Mouse (Mus musculus) bone marrow macrophage, adult 2 months (primary cell): Measurements from ENCODE around the gene Fgfr2. TPM values are rescaled to one million over a fixed set of nuclear protein-coding genes. Genes with fewer than 3 reads are reported as not detected.
"Not testable (repeated sequence)": the region's sequence is repeated elsewhere in the genome, so short reads cannot be mapped to it uniquely, and the experiment has no call there.

Experiments
- H3K27ac ChIP-seq: 2 replicates; pipeline ENCODE4 v1.5.1; 2012; ENCODE audit warnings: low read depth, low read length; ENCODE audit not compliant: insufficient read depth
- H3K4me1 ChIP-seq: 2 replicates; pipeline ENCODE4 v1.6.1; 2012; ENCODE audit warnings: low read length; ENCODE audit not compliant: control insufficient read depth, insufficient read depth
- H3K4me3 ChIP-seq: 2 replicates; pipeline ENCODE4 v1.5.1; 2012; ENCODE audit warnings: mild to moderate bottlenecking, low read length, moderate library complexity; ENCODE audit not compliant: insufficient read depth
- CTCF ChIP-seq: IDR thresholded peaks from 2 replicates; pipeline ENCODE4 v1.5.1; 2012; ENCODE audit warnings: low read depth, mild to moderate bottlenecking, low read length, moderate library complexity
- POLR2A ChIP-seq: IDR thresholded peaks from 2 replicates; pipeline ENCODE4 v1.6.1; 2012; ENCODE audit warnings: mild to moderate bottlenecking, low read depth, low read length, borderline replicate concordance
- polyA plus RNA-seq: library from polyadenylated mRNA; stranded (reverse); fragments of >200 nt; gene quantifications from 2 replicates; pipeline ENCODE4 v1.2.4, GENCODE M21; 2012; ENCODE audit not compliant: missing spikeins, insufficient read depth, insufficient read length

Gene Fgfr2
- polyA plus RNA-seq, 1 experiment: 0.27 TPM

GRCm38 (mm10) chr7:130454226-130454625, 2668.9 kb downstream of the Fgfr2 start:
- Histone ChIP-seq H3K27ac (no peak overlapping the region), H3K4me1 (no peaks in the 10 kb centered on the region), H3K4me3 (no peak overlapping the region)
- TF ChIP-seq POLR2A: no peak
- no peak for TF ChIP-seq CTCF

DNA sequence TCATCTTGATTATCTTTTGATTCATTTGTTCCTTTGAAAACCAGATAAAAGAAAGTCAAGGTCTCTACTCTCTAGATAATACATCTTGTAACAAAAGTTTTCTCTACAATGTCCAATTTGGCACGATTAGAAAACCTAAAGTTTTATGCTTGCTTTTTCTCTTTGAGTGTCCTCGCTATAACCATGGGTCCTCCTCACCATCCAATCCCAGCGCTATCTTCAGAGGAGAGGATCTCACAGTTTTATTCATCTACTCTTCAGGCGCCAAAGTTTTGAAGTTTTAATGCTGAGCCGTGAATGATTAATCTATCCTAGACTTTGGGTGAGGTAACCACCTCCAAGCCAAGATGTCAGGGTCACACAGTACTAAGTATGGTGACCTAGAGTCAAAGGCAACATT, 2687.4 kb downstream of the Fgfr2 start:
- TF ChIP-seq POLR2A (no peak), CTCF (no peak)
- H3K4me3 ChIP-seq: no peak overlapping the region
- no peak overlapping the region for H3K27ac ChIP-seq
- H3K4me1 ChIP-seq: peaks cover 17% of the 10 kb centered on the region

DNA sequence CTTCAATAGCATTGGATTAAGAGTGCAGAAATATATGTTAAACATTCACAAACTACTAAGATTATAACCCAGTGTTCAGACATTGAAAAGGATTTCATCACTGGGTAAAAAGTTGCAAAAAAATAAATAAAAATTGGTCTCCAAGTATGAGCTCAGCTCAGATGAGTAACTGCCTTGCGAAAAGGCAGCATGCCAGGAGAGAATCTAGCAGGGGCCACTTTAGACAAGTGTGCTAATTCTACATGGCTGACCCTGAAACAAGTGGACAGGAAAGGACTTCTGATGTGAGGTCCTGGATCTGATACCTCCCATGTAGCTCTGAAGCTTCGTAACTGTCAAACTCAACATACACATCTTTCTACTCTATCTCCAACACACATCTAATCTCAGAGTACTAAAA, 2691.0 kb downstream of the Fgfr2 start:
- Histone ChIP-seq H3K4me3 (no peak overlapping the region), H3K4me1 (peaks cover 17% of the 10 kb centered on the region), H3K27ac (no peak overlapping the region)
- TF ChIP-seq POLR2A: no peak
- TF ChIP-seq CTCF: no peak

- TF ChIP-seq POLR2A: no peak
- no peak for TF ChIP-seq CTCF
- no peak overlapping the region for H3K27ac ChIP-seq
- no peak overlapping the region for H3K4me3 ChIP-seq
- H3K4me1 ChIP-seq: no peaks in the 10 kb centered on the region
Measured at GRCm38 (mm10) chr7:130426586-130426985, 2696.6 kb downstream of the Fgfr2 start.

- H3K4me3 ChIP-seq: no peak overlapping the region
- H3K4me1 ChIP-seq: no peaks in the 10 kb centered on the region
- TF ChIP-seq CTCF: no peak
- TF ChIP-seq POLR2A: no peak
- no peak overlapping the region for H3K27ac ChIP-seq
Measured at GRCm38 (mm10) chr7:130425991-130426390, 2697.2 kb downstream of the Fgfr2 start.

GRCm38 (mm10) chr7:130419961-130420360, 2703.2 kb downstream of the Fgfr2 start:
- no peak overlapping the region for H3K27ac ChIP-seq
- no peaks in the 10 kb centered on the region for H3K4me1 ChIP-seq
- H3K4me3 ChIP-seq: no peak overlapping the region
- no peak for TF ChIP-seq CTCF
- TF ChIP-seq POLR2A: no peak

GRCm38 (mm10) chr7:130407622-130408021, 2715.5 kb downstream of the Fgfr2 start:
- Histone ChIP-seq H3K27ac (no peak overlapping the region), H3K4me3 (no peak overlapping the region), H3K4me1 (no peaks in the 10 kb centered on the region)
- TF ChIP-seq POLR2A: no peak
- no peak for TF ChIP-seq CTCF

DNA sequence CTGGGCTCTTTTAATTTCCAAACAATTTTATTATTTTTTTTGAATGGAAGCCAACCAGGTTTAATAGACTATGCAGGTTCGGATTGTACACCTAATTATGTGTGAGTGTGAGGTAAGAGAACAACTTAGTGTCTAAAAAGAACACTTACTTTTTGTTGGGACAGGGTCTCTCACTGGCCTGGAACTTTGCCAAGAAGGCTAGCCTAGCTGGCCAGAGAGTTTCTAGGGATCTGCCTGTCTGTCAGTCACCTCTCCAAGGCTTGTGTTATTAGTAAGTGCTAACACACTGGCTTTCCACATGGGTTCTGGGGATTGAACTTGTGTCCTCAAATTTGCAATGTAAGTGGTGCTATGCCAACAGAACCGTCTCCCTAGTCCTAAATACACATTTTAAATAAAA, 2719.8 kb downstream of the Fgfr2 start:
- H3K27ac ChIP-seq: no peak overlapping the region
- H3K4me1 ChIP-seq: peaks cover 6% of the 10 kb centered on the region; the same call in 1 of the 2 replicates
- H3K4me3 ChIP-seq: no peak overlapping the region
- no peak for TF ChIP-seq POLR2A
- TF ChIP-seq CTCF: no peak

DNA sequence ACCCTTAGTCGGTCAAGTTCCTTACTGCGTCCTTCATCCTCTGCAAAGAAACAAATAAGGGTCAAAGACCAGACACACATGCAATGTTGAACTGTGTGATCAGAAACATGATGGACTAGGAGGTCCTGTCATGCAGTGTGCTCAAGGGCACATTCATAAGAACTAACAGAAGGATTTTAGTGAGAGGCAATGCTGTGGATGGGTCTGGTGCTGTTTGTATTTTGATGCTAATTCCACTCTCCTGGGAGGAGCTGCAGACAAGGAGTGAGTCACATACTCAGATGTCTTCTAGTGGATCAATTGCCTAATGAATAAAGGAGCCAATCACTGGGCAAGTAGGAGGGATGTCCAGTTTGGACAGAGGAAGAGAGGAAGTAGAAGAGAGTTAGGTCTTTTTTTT, 2728.5 kb downstream of the Fgfr2 start:
- Histone ChIP-seq H3K27ac (no peak overlapping the region), H3K4me1 (0 out of 2 replicates have a peak, but pooled peaks cover 4% of the 10 kb centered on the region), H3K4me3 (no peak overlapping the region)
- TF ChIP-seq POLR2A (no peak), CTCF (no peak)

DNA sequence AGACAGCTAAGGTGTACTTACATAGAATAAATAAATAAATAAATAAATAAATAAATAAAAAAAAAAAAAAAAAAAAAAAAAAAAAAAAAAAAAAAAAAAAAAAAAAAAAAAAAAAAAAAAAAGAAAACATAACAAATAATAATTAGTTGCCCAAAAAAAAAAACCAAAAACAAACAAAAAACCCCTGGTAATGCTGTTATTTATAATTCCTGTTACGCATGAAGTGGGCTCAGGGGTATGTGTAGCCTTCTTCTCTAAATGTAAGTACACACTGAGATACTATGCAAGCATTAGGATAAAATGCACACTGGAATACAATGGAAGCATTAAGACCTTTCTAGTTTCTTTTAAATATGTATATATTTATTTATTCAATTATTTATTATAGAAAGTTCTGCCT, 2733.1 kb downstream of the Fgfr2 start:
- not testable (repeated sequence) for H3K4me1 ChIP-seq, H3K27ac ChIP-seq, H3K4me3 ChIP-seq

DNA sequence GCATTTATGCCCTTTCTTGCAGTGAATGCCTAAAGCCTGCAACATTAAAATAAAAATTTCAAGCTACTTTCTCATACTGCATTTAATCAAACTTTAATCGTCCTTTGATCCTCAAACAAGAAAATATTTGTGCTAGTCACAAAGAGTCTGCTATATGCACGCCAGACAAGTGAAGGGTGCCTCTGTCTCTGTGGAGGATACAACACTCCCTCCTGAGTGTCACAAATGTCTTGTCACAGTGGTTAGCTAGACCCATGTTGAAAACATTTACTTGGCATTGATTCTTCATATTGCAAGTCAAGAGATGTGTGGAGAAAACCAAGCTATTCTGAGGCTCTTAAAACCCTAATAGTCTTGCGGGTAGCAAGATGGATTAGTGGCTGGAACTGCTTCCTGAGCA, 2736.8 kb downstream of the Fgfr2 start:
- no peak overlapping the region for H3K4me3 ChIP-seq
- no peak overlapping the region for H3K27ac ChIP-seq
- no peaks in the 10 kb centered on the region for H3K4me1 ChIP-seq
- no peak for TF ChIP-seq POLR2A
- TF ChIP-seq CTCF: no peak
